Mouse (Mus musculus) small intestine, adult 2 months (tissue): ENCODE results near the gene Cyp27b1.

Experiments
- CTCF ChIP-seq: fragments of 200-500 bp; IDR thresholded peaks from 2 replicates; pipeline ENCODE4 v1.5.1; 2012; ENCODE audit warnings: low read depth, mild to moderate bottlenecking, control low read depth, inconsistent platforms, low read length, moderate library complexity, mixed read lengths; ENCODE audit not compliant: insufficient replicate concordance, insufficient read length; ENCODE audit errors: extremely low read depth
- POLR2A ChIP-seq: fragments of 200-500 bp; IDR thresholded peaks from 2 replicates; pipeline ENCODE4 v1.6.1; 2012; ENCODE audit warnings: low read depth, mild to moderate bottlenecking, control low read depth, inconsistent platforms, low read length, moderate library complexity

DNA sequence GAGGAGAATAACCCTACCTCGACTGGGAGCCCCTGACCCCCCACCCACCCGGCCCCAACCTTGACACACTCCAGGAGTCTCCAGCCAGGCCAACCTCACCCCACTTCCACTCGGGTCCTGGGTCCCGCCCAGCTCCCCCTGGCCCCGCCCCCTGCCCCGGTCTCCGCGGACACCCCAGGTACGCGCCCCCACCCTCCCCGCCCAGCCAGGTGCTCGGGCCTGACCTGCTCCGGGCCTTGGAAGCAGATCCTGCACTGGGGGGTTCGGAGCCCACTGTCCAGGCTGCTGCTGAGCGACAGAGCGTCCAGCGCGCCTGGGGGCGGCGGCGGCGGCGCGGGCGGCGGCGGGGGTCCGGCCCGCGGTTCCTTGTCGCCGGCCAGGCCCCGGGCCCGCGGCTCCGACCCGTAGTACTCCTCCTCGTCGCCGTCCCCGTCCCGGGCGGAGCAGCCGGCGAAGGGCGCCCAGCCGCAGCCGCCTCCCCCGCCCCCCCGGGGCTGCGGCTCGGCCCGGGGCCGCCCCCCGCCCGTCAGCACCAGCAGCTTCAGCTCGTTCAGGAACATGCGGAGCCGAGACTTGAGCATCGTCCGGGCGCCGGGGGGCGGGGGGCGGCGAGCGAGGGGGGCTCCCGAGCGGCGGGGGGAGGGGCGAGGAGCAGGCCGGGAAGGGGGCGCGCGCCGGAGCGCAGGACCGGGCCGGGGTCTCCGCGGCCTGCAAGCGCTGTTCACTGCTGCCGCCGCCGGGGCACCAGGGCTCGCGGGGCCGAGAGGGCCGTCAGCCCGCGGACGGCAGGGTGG is 11.3 kb downstream of the Cyp27b1 start:
- TF ChIP-seq POLR2A (no peak), CTCF (no peak)
